Mouse (Mus musculus) MEL (cell line): ENCODE data around the gene Gm44805. TPM values are rescaled to one million over a fixed set of nuclear protein-coding genes. Genes with fewer than 3 reads are reported as not detected.
"Not testable (repeated sequence)": the region's sequence is repeated elsewhere in the genome, so short reads cannot be mapped to it uniquely, and the experiment has no call there.

ENCODE experiments used
- DNase-seq: peaks from one replicate; pipeline ENCODE4 v3.0.0; 2011; ENCODE audit warnings: low read depth, low spot score
- H3K27ac ChIP-seq: 2 replicates; pipeline ENCODE4 v1.5.1; 2012; ENCODE audit warnings: low read depth, mild to moderate bottlenecking, control low read depth, low read length, moderate library complexity; ENCODE audit not compliant: control insufficient read depth
- H3K27me3 ChIP-seq, 2 experiments: fragments of 150-350 bp in 1 of 2; sonication (generic) in 1 of 2; 2 replicates each; pipeline ENCODE4 v1.6.1; 2012; ENCODE audit warnings: low read length in 2 of 2, mild to moderate bottlenecking in 2 of 2, improper control_type of control experiment in 1 of 2, moderate library complexity in 1 of 2; ENCODE audit not compliant: insufficient read depth in 2 of 2, control insufficient read depth in 1 of 2
- H3K36me3 ChIP-seq, 2 experiments: 2 replicates each; pipeline ENCODE4 v1.6.1; 2012 to 2014; ENCODE audit warnings: low read length in 2 of 2, improper control_type of control experiment in 1 of 2, inconsistent platforms in 1 of 2, mild to moderate bottlenecking in 1 of 2; ENCODE audit not compliant: insufficient read depth in 2 of 2, control insufficient read depth in 1 of 2
- H3K4me1 ChIP-seq, 2 experiments: fragments of 150-350 bp in 1 of 2; sonication (generic) in 1 of 2; 2 replicates each; pipeline ENCODE4 v1.6.1; 2012; ENCODE audit warnings: low read length in 2 of 2, improper control_type of control experiment in 1 of 2, mild to moderate bottlenecking in 1 of 2; ENCODE audit not compliant: insufficient read depth in 2 of 2, control insufficient read depth in 1 of 2
- H3K4me3 ChIP-seq, 2 experiments: fragments of 150-350 bp in 1 of 2; sonication (generic) in 1 of 2; 2 replicates each; pipeline ENCODE4 v1.5.1; 2012; ENCODE audit warnings: low read depth in 2 of 2, low read length in 2 of 2, mild to moderate bottlenecking in 2 of 2, moderate library complexity in 2 of 2, control low read depth in 1 of 2, improper control_type of control experiment in 1 of 2; ENCODE audit not compliant: control insufficient read depth in 1 of 2, insufficient read depth in 1 of 2
- H3K79me2 ChIP-seq: 2 replicates; pipeline ENCODE4 v1.6.1; 2012; ENCODE audit warnings: mild to moderate bottlenecking, low read length, moderate library complexity; ENCODE audit not compliant: control insufficient read depth, poor library complexity, insufficient read depth
- H3K9ac ChIP-seq: 2 replicates; pipeline ENCODE4 v1.6.1; 2012; ENCODE audit warnings: low read depth, mild to moderate bottlenecking, control low read depth, low read length, moderate library complexity; ENCODE audit not compliant: control insufficient read depth, poor library complexity, severe bottlenecking
- H3K9me3 ChIP-seq: fragments of 150-350 bp; sonication (generic); replicated peaks from 2 replicates; pipeline ENCODE4 v1.6.1; 2012; ENCODE audit warnings: mild to moderate bottlenecking, low read length, improper control_type of control experiment, moderate library complexity; ENCODE audit not compliant: insufficient read depth
- CTCF ChIP-seq, 3 experiments: IDR thresholded peaks in 2 of 3; conservative IDR thresholded peaks in 1 of 3; 2 replicates each; pipeline ENCODE4 v1.5.1; 2011 to 2012; ENCODE audit warnings: low read length in 3 of 3, low read depth in 2 of 3, mild to moderate bottlenecking in 2 of 3, improper control_type of control experiment in 1 of 3, inconsistent platforms in 1 of 3, mixed read lengths in 1 of 3, moderate library complexity in 1 of 3; ENCODE audit not compliant: control insufficient read depth in 1 of 3, insufficient read depth in 1 of 3, poor library complexity in 1 of 3, severe bottlenecking in 1 of 3
- ELF1 ChIP-seq: IDR thresholded peaks from 2 replicates; pipeline ENCODE4 v1.6.1; 2014; ENCODE audit warnings: low read depth, mild to moderate bottlenecking, inconsistent platforms, low read length, improper control_type of control experiment, moderate library complexity
- ETS1 ChIP-seq: IDR thresholded peaks from 2 replicates; pipeline ENCODE4 v1.6.1; 2012; ENCODE audit warnings: low read depth, mild to moderate bottlenecking, inconsistent platforms, low read length, improper control_type of control experiment, moderate library complexity
- GABPA ChIP-seq: IDR thresholded peaks from 2 replicates; pipeline ENCODE4 v1.6.1; 2012; ENCODE audit warnings: low read depth, mild to moderate bottlenecking, inconsistent platforms, low read length, improper control_type of control experiment, moderate library complexity
- HCFC1 ChIP-seq: IDR thresholded peaks from 2 replicates; pipeline ENCODE4 v1.6.1; 2012; ENCODE audit warnings: low read depth, mild to moderate bottlenecking, inconsistent platforms, low read length, improper control_type of control experiment, moderate library complexity
- MAFK ChIP-seq: IDR thresholded peaks from 2 replicates; pipeline ENCODE4 v1.6.1; 2011; ENCODE audit warnings: low read depth, mild to moderate bottlenecking, low read length, improper control_type of control experiment, borderline replicate concordance
- MAX ChIP-seq: IDR thresholded peaks from 2 replicates; pipeline ENCODE4 v1.6.1; 2011; ENCODE audit warnings: low read length, improper control_type of control experiment
- MEF2A ChIP-seq: IDR thresholded peaks from 2 replicates; pipeline ENCODE4 v1.6.1; 2014; ENCODE audit warnings: low read depth, mild to moderate bottlenecking, inconsistent platforms, low read length, improper control_type of control experiment; ENCODE audit not compliant: poor library complexity, insufficient replicate concordance, severe bottlenecking; ENCODE audit errors: extremely low read depth
- MXI1 ChIP-seq: IDR thresholded peaks from 2 replicates; pipeline ENCODE4 v1.6.1; 2011; ENCODE audit warnings: mild to moderate bottlenecking, low read depth, low read length, improper control_type of control experiment
- MYB ChIP-seq: IDR thresholded peaks from 2 replicates; pipeline ENCODE4 v1.6.1; 2011; ENCODE audit warnings: mild to moderate bottlenecking, low read depth, low read length, improper control_type of control experiment
- MYC ChIP-seq: IDR thresholded peaks from 2 replicates; pipeline ENCODE4 v1.6.1; 2011; ENCODE audit warnings: low read depth, mild to moderate bottlenecking, low read length, improper control_type of control experiment, moderate library complexity
- NRF1 ChIP-seq: IDR thresholded peaks from 2 replicates; pipeline ENCODE4 v1.6.1; 2014; ENCODE audit warnings: low read depth, mild to moderate bottlenecking, inconsistent platforms, low read length, improper control_type of control experiment, moderate library complexity; ENCODE audit not compliant: poor library complexity, insufficient read depth, severe bottlenecking
- POLR2A ChIP-seq, 2 experiments: IDR thresholded peaks; 2 replicates each; pipeline ENCODE4 v1.6.1; 2011 to 2012; ENCODE audit warnings: low read length in 2 of 2, mild to moderate bottlenecking in 2 of 2, control low read depth in 1 of 2, improper control_type of control experiment in 1 of 2, low read depth in 1 of 2, moderate library complexity in 1 of 2; ENCODE audit not compliant: control insufficient read depth in 1 of 2, insufficient read depth in 1 of 2, poor library complexity in 1 of 2
- POLR2AphosphoS5 ChIP-seq: IDR thresholded peaks from 2 replicates; pipeline ENCODE4 v1.6.1; 2012; ENCODE audit warnings: low read depth, borderline replicate concordance, mild to moderate bottlenecking, inconsistent platforms, low read length, moderate library complexity, mixed read lengths
- RCOR1 ChIP-seq: IDR thresholded peaks from 2 replicates; pipeline ENCODE4 v1.6.1; 2012; ENCODE audit warnings: low read depth, mild to moderate bottlenecking, inconsistent platforms, low read length, improper control_type of control experiment
- SIN3A ChIP-seq: IDR thresholded peaks from 2 replicates; pipeline ENCODE4 v1.6.1; 2012; ENCODE audit warnings: low read length, improper control_type of control experiment, inconsistent platforms
- TBP ChIP-seq: IDR thresholded peaks from 2 replicates; pipeline ENCODE4 v1.8.0; 2011; ENCODE audit warnings: low read depth, low read length, improper control_type of control experiment
- USF1 ChIP-seq: IDR thresholded peaks from 2 replicates; pipeline ENCODE4 v1.6.1; 2014; ENCODE audit warnings: low read depth, mild to moderate bottlenecking, inconsistent platforms, low read length, improper control_type of control experiment, moderate library complexity
- ZKSCAN1 ChIP-seq: IDR thresholded peaks from 2 replicates; pipeline ENCODE4 v1.6.1; 2012; ENCODE audit warnings: low read depth, mild to moderate bottlenecking, inconsistent platforms, low read length, improper control_type of control experiment, moderate library complexity
- ZNF384 ChIP-seq: IDR thresholded peaks from 2 replicates; pipeline ENCODE4 v1.6.1; 2012; ENCODE audit warnings: low read depth, mild to moderate bottlenecking, inconsistent platforms, low read length, improper control_type of control experiment
- polyA plus RNA-seq, 2 experiments: library from polyadenylated mRNA; stranded (reverse) in 1 of 2; unstranded in 1 of 2; fragments of >175 nt in 1 of 2; fragments of >200 nt in 1 of 2; gene quantifications; 2 replicates each; pipeline versions ENCODE4 v1.2.1 to v1.2.4; 2012; ENCODE audit warnings: low replicate concordance in 2 of 2, low read depth in 1 of 2; ENCODE audit not compliant: insufficient read length in 2 of 2, insufficient read depth in 1 of 2, missing spikeins in 1 of 2
- total RNA-seq: library from RNA; depleted of rRNA; stranded (reverse); fragments of 300-350 nt; gene quantifications from 2 replicates; pipeline ENCODE4 v1.2.3, GENCODE M21; 2012

The Gm44805 gene
- total and polyA plus RNA-seq, 3 experiments, result not detected

DNA sequence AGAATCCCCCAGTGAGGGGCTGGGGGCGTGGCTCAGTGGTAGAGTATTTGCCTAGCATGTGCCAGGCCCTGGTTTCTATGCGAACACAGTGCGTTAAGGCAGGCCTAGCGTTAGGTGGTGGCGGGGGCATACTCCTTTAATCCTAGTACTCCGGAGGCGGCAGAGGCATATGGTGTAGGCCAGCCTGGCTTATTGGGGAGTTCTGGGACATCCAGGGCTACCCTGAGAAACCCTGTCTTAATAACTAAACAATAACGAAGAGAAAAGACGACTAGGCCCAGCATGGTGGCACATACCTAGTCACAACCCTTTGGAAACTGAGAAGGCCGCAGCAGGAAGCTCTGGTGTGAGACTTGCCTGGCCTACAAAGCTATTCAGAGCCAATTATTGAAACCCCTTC lies 6.9 kb upstream of the Gm44805 start:
- no peak overlapping the region for H3K4me3 ChIP-seq
- DNase-seq, result no peak
- peaks cover 0 to 7% of the 10 kb centered on the region in 2 experiments; a peak in 2 of 4 replicates for H3K36me3 ChIP-seq
- TF ChIP-seq MYB (no peak), NRF1 (no peak), ELF1 (no peak), MEF2A (no peak), MXI1 (no peak), MAFK (no peak), CTCF (IDR thresholded peaks at IDR 0.05 in 2 of 3, conservative IDR thresholded peaks at IDR 0.05 in 1 of 3; ENCODE audit: control insufficient read depth in 1 of 3, insufficient read depth in 1 of 3, low read depth in 2 of 3, low read length in 3 of 3, poor library complexity in 1 of 3, severe bottlenecking in 1 of 3) (no peak), POLR2A (IDR thresholded peaks at IDR 0.05; ENCODE audit: control insufficient read depth in 1 of 2, insufficient read depth in 1 of 2, low read depth in 1 of 2, low read length in 2 of 2, poor library complexity in 1 of 2) (no peak), ETS1 (no peak), GABPA (no peak), ZKSCAN1 (no peak), RCOR1 (no peak), POLR2AphosphoS5 (no peak), TBP (no peak), HCFC1 (no peak), SIN3A (no peak)
- no peaks in the 10 kb centered on the region for H3K79me2 ChIP-seq
- H3K9me3 ChIP-seq, result no peaks in the 10 kb centered on the region
- H3K9ac ChIP-seq, result no peak overlapping the region
- H3K27me3 ChIP-seq, result no peaks in the 10 kb centered on the region
- peaks cover 0 to 14% of the 10 kb centered on the region in 2 experiments; a peak in 2 of 4 replicates for H3K4me1 ChIP-seq
- no peak overlapping the region for H3K27ac ChIP-seq

DNA sequence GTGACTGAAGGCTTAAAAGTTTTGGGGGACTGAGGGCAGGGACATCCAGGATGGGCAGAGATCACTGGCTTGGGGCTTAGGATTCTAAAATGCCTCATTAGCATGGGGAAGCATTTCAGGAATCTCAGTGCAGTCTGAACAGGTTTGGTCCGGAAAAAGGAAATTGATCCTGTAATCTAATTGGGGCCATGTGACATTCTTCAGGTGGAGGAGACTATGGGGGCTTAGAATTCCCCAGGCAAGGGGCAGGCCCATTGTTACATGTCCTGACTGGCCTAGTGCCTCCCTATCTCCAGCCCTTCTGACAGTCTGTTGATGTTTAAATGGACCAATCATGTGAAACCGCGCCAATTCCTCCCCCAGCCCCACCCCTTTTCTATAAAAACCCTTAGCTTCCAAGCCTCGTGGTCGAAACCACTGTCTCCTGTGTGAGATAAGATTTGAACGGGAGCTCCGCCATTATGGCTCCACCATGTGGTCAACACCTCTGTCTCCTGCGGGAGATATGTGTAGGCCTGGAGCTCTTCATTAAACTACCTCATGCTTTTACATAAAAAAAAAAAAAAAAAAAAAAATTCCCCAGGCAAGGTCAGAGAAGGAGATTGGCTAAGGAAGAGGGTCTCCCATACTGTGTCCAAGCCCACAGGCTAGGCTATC lies 5.8 kb upstream of the Gm44805 start:
- not testable (repeated sequence) for H3K4me1 ChIP-seq, H3K36me3 ChIP-seq, H3K4me3 ChIP-seq, H3K9ac ChIP-seq, H3K9me3 ChIP-seq, H3K79me2 ChIP-seq, H3K27me3 ChIP-seq, DNase-seq
- 0 out of 2 replicates have a peak overlapping the region, but pooled peaks have one; percentile 34 for H3K27ac ChIP-seq
- TF ChIP-seq ZNF384, result peak; percentile 41; the same call in 1 of the 2 replicates
- peak; percentile 30; the same call in 1 of the 2 replicates for TF ChIP-seq USF1
- TF ChIP-seq MAX, result peak; percentile 81
- peak; percentile 81 for TF ChIP-seq MYC
